Mouse (Mus musculus): ENCODE results near the gene Flot2.

Flot2 gene

GRCm38 (mm10) chr11:78062563-78062962, 24.8 kb downstream of the Flot2 start:
- no peak for DNase-seq

GRCm38 (mm10) chr11:78065906-78066305, 28.2 kb downstream of the Flot2 start:
- no peak for DNase-seq

GRCm38 (mm10) chr11:78066641-78067040, 28.9 kb downstream of the Flot2 start:
- DNase-seq, result no peak

- no peak for DNase-seq
Observed at GRCm38 (mm10) chr11:78067566-78067965, 29.8 kb downstream of the Flot2 start.

- no peak for DNase-seq
Observed at GRCm38 (mm10) chr11:78069130-78069529, 31.4 kb downstream of the Flot2 start.

DNA sequence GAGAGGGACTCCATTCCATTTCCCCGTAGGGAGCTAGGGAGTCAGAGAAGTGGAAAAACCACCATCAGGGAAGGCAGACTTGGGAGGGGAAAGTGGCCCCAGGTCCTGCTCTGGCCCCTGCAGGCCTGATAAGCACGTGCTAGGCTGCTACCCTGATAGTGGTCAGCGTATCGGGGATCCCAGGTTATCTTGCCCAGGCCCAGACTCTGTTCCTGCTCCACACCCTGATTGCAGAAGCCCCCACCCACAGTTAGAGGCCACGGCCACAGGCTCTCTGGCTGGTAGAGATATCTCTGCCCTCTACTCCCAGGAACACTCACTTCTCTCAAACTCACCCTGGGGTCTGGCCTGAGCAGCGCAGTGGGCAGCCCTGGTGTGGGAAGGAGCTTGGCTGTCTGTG, 31.9 kb downstream of the Flot2 start:
- no peak for DNase-seq

DNA sequence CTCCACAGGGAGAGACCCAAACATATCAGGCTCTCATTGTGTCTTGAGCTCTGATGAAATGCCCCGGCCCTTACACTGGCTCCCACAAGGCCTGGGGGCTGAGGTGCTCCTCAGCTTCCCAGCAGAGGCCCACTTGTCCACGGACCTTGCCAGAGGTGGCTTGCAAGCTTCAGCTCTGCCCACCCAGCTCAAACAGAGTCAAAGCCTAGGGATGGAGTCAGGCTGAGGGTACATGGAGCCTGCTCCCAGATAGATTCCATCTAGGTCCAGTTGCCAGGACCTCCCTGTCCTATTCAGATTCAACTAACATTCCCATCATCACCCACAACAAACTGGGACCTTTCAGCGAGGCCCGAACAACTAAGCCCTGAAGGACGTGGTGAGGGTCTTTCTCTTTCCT, 34.2 kb downstream of the Flot2 start:
- no peak for DNase-seq

DNA sequence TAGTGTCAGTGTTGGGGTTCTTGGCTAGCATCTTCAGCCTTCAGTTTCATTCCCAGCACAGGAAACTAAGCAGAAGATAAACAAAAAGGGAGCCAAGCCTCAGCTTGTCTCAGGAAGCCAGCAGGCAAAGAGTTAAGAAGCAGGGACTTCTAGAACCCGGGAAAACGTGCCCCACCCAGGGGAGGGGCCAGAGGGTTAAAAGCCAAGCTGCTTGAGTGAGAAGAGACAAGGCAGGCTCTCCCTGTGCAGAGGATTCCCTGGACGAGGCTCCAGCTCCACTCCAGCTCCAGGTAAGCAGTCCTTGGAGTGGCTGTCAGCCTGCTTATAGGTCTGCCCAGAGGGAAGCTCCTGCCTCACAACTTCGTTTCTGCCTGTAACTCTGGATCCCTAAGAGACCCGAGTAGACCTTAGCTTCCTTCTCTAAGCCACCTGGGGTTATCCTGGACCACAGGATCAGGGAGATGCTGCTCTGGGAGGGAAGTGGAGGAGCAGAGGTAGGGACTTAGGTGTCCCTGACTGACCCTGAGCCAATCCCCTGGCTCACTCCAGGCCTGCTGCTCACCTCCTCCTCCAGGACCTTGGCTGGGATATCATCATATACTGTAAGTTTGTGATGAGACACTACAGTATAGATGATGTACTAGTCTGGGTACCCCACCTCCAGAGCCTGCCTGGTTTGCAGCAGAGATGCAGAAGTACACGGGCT, 34.8 kb downstream of the Flot2 start:
- no peak for DNase-seq

DNA sequence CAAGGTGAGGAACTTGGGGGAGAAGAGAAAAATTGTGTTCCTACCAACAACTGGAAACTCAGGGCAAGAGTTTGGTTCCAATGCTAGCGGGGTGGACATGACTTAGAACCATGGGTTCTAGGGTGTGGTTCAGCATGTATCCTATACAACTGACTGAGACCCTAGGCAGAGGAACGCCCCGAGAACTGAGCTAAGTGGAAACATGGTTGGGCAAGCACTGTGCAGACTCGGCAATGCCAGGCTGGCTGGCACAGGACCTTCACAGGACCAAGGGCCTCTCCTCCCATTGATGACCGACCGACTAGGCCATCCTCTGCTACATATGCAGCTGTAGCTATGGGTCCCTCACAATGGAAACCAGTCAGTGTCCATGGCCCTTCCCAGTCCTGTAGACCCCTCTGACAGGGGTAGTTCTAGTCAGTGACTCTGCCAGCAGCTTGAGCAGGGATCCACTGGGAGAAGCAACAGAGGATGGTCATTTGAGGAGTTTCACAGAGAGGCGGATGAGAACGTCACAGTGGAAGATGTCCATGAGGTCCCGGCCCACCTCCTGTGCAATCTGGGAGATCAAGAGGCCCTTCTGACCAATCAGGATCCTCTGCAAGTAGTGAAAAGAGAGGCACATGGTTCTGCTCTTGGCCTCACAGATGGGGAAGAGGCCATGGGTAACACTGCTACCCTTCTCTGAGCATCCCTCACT, 36.0 kb downstream of the Flot2 start:
- DNase-seq, result no peak

GRCm38 (mm10) chr11:78074277-78074652, 36.5 kb downstream of the Flot2 start:
- no peak for DNase-seq

DNA sequence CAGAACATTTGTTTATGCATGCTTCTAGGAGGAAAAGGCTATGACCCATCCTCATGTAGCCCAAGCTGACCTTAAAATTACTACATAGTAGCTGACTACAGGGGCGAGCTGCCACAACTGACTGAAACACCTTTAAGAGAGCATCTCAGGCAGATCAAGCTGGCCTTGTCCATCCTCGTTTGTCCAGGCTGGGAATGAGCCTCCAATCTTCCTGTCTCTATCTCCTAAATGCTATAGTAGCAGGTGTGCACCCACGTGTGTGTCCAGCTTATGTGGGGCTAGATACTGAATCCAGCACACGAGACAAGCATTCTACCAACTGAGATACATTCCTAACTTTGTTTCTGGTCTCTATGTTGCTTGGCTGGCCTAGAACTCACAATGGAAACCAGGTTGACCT, 36.9 kb downstream of the Flot2 start:
- no peak for DNase-seq

GRCm38 (mm10) chr11:78079961-78080921, 42.5 kb downstream of the Flot2 start, which contains the start of gene Eral1:
TSS of gene Eral1 (minus strand) at chr11:78080383.
- DNase-seq, result peak; percentile 90 to 94

DNA sequence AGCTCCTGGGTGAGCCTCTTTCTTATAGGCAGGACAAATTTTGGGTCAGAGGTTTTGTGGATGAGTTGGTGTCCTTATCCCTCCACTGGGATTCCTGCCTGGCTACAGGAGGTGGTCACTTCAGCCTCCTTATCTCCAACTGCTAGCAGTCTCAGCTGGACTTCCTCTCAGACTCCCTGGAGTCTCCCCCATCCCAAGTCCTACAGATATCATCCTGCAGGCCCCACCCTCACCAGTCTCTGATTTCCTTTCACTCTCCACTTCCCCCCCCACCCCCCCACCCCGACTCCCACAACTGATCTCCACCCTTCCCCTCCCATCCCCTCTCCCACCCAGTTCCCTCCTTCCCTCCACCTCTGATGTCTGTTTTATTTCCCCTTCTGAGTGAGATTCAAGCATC, 45.9 kb downstream of the Flot2 start:
- no peak for DNase-seq

- no peak for DNase-seq
Observed at GRCm38 (mm10) chr11:78086925-78087479, 49.3 kb downstream of the Flot2 start.

DNA sequence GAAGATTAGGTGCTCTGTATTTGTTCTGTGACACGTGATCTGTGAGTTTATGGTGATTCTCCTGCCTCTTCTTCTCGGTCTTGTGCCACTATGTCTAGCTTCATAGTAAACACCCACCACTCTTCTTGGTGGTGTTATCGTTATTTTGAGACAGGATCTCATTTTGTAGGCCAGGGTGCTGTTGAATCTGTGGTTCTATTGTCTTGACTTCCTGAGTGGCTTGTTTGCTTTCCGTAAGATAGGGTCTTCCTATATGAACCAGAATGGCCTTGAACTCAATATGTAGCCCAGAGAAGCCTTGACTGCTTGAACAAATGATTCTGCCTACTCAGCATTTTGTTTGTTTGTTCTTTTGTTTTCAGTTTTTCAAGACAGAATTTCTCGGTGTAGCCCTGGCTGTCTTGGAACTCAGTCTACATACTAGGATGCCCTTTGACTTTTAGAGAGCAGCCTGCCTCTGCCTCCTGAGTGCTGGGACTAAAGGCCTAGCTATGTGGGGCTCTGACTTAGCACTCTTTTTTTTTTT, 50.1 kb downstream of the Flot2 start:
- no peak for DNase-seq

GRCm38 (mm10) chr11:78094137-78094503, 56.4 kb downstream of the Flot2 start:
- no peak for DNase-seq

DNA sequence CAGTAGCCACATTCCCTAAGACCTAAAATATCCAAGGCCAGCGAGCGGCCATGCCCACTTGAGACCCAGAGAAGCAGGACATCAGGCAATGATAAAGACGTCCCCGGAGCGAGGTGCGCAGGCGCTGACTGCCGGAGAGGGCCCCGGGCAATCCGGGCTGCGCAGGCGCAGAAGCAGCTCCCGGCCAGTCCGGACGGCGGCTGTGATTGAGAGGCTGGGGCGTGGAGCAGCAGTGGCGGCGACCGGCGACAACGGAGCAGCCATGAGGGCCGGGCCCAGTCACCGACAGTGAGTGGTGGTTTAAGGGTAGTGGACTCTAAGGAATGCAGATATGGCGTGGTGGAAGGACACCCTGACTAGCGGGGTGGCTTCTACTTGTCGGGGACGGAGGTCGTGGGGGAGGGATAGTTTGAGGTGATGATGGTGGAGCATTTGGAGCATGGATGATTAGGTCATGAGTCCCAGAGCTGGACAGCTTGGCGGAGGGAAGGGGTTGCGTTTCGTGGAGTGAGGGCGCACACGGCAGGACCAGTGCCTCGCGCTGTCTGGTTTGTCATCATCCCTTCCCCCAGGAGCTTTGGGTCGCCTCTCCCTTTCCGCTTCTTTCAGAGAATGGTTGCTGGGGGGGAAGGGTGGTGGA, 56.9 kb downstream of the Flot2 start, which contains the start of gene Fam222b:
TSS of gene Fam222b (plus strand) at position 157 of the 640 bp plus-strand sequence.
- DNase-seq, result peak; percentile 93 to 97

DNA sequence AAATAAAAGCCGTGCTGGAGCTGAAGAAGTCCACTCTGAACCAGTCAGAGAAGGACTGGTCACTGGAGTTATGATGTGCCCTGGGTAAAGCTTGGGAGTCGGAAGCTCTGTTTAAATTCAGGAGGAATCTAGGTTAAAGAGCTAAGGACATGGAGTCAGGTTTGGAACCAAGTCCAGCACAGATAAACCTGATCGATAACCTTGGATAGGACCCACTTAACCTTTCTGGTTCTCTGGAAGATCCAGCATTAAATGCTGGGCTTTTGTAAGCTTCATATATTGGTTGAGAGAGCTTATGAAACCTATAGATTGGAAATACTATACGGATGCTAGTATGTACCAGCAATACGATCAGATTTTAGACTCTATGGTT, 57.4 kb downstream of the Flot2 start:
- DNase-seq, result no peak

DNA sequence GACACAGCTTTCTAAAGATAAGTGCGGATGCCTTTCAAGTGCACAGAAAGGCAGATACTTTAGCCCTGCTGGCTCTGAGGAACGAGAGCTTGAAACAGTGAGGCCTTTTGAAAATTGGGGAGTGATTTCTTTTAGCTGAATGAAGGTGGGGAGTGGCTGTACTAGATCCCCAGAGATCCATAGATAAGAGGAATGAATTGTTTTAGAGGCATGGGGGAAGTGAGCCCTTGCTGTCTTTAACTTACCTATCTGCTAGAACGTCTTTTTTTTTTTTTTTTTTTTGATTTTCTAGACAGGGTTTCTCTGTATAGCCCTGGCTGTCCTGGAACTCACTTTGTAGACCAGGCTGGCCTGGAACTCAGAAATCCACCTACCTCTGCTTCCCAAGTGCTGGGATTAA, 59.3 kb downstream of the Flot2 start:
- DNase-seq, result no peak

DNA sequence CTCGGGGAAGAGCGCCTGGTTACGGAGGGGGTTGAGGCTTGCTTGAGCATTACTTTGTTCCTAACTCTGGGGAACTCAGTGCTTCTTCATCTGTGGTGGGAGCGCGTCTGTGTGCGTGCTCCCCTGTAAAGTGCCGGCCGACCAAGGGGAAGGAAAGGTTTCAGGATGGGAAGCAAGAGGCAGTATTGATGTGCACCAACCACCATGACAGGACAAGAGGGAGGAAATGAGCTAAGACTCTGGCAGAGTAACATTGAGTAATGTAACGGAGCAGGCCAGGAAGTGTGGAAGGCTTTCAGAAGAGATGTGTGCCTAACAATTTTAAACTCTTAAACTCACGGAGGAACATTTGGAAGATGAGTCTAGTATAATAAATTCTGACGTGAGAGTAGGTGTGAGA, 63.0 kb downstream of the Flot2 start:
- DNase-seq, result no peak

GRCm38 (mm10) chr11:78102142-78102541, 64.4 kb downstream of the Flot2 start:
- DNase-seq, result no peak
